Mouse (Mus musculus): ENCODE results near the gene Stac2.
A peak's percentile ranks its signal among the peaks of the same experiment; 100 is the strongest.

The Stac2 gene

DNA sequence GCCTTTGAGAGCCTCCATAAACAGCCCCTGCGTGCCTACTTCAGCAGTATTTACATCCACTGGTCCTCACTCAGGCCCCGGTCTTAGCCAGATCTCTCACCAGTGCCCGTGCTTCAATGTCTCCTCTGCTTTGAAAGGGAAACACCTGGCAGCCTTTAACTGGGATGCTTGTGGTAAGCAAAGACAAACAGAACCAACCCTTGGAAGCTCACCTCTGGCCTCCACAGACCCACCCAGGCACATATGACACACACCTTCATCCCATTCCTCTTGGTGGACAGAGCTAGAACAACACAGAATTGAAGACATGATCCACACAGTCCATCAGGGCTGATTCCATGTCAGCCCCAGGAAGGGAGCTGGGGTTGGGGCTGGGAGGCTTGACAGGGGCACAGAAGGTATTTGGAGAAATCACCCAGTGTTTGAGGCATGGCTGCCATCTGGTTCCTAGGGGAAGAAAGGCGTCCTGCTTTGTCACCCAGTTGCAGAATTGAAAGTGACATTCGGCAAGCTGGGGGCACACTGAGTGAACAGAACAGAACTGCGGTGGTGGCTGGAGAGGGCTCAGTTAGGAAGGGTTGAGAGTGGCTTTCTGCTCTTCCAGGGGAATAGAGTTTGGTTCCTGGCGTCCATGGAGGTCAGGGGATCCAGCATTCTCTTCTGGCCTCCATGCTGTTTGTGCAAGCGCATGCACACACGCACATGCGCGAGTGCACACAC is 55.0 kb downstream of the Stac2 start:
- no peak for DNase-seq (ENCODE audit: low read depth, low spot score)

DNA sequence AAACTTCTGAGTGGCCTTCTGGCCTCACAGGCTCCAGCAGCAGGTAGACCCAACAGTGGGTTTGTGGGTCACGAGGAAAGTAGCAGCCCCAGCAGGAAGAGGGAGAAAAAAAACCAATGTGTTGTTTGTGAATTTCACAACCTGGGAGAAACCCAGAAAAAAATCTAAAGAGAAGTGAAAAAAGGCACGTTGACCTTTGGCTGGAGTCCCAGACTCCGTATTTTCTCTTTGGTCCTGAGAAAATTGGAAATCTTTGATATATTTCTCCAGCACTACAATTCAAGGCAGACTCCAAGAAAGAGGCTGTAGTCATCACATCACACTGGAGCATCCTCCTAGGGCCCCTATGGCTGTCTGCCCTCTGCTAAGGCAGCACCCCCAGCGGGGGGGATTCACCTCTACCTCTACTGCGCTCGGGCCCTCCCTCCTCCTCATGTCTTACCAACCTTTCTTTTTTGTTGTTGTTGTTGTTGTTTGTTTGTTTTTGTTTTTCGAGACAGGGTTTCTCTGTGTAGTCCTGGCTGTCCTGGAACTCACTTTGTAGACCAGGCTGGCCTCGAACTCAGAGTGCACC is 55.8 kb downstream of the Stac2 start:
- DNase-seq (ENCODE audit: low read depth, low spot score) = no peak

DNA sequence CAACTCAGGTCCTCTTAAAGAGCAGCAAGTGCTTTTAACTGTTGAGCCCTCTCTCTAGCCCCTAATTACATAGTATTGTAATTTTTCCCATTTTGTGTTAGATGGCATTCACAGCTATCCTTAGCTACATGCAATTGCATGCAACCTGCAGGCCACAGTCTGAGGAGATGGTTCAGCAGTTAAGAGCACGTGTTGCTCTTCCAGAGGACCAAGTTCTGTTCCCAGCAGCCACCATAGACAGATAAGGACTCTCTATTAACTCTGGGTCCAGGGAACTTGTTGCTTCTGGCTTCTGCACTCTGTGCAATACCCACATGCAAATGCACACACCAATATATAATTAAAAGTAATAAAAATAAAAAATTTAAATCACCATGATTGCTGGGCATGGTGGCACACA is 56.6 kb downstream of the Stac2 start:
- DNase-seq (ENCODE audit: low read depth, low spot score) = no peak

DNA sequence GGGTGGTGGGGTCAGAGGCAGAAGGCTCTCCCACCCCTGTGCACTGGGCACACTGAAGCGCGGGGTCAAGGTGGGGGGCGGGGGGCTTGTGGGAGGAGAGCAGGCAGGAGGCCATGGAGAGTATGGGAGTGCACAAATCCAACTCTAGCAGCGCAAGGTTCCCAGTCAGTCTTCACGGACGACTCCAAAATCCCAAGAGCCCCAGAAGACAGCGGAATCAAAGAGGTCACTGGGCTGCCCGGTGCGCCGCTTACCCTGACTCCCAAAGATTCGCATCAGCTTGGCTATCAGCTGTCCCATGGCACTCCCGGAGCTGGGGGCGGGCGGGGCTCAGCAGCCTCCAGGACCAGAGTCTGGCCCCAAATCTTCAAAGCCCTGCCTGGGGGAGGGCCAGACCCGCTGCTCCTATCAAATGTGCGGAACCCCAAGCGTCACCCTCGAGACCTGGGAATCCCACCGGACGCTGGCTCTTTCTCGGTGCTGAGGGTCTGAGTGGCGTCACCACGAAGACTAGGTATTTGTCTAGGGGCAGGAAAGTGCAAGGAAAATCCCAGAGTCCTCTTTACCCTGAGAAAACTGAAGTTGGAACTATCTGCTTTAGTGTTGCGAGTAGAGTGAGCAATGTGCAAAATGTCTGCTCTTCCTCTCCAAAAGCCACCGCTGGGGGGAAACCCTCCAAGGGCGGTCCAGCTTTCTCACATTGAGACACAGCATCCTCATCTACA is 57.5 kb downstream of the Stac2 start, which contains the start of gene Arl5c:
TSS of gene Arl5c (minus strand) at position 618 of the 725 bp plus-strand sequence.
- peak; percentile 42 for DNase-seq (ENCODE audit: low read depth, low spot score)

DNA sequence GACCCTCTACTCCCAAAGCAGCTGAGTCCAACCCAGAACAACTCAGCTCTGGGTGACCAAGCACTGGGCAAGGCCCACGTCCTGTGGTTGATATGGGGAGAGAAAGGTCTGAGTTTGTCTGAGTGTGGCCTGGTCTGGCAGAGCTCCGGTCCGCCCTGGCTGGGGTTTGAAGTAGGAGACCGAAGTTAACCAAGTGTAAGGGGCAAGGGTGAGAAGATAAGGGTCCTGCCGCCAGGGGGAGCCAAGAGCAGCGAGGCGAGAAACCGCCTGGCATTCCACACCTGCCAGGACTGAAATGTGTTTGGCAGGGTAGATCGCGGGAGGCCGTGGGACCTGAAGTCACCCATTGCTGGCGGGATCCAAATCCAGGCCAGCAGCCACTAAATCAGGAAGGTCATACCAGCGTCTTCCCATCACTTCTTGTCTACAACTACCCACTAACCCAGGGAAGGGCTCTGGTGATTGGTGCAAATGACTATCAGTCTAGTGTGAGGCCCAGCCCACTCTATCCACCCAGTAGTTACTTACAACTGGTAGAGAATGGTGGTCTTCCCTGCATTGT is 58.6 kb downstream of the Stac2 start:
- DNase-seq (ENCODE audit: low read depth, low spot score) = peak; percentile 71

DNA sequence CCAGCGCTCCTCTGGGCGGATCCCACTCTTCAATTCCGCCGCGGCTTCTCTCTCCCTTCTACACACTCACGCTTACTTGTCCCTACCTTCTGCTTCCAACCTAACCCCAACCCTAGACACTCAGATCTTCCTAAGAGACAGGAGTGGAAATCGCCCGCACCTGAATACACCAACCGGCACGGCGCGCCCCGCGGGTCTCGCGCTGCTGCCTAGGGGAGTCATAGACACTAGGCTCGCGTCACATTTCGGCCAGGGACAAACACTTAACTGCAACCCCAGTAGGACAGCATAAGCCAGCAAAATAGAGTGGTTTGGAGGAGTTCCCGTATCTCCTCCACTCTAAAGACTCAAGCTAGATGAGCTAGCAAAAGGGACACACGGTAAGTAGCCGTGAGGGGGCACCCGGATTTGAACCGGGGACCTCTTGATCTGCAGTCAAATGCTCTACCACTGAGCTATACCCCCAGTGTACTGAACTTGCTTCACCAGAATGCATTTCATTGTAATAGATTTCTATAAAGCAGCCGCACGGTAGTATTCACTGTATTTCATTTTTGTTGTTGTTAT is 64.6 kb downstream of the Stac2 start:
- DNase-seq (ENCODE audit: low read depth, low spot score) = peak; percentile 88

DNA sequence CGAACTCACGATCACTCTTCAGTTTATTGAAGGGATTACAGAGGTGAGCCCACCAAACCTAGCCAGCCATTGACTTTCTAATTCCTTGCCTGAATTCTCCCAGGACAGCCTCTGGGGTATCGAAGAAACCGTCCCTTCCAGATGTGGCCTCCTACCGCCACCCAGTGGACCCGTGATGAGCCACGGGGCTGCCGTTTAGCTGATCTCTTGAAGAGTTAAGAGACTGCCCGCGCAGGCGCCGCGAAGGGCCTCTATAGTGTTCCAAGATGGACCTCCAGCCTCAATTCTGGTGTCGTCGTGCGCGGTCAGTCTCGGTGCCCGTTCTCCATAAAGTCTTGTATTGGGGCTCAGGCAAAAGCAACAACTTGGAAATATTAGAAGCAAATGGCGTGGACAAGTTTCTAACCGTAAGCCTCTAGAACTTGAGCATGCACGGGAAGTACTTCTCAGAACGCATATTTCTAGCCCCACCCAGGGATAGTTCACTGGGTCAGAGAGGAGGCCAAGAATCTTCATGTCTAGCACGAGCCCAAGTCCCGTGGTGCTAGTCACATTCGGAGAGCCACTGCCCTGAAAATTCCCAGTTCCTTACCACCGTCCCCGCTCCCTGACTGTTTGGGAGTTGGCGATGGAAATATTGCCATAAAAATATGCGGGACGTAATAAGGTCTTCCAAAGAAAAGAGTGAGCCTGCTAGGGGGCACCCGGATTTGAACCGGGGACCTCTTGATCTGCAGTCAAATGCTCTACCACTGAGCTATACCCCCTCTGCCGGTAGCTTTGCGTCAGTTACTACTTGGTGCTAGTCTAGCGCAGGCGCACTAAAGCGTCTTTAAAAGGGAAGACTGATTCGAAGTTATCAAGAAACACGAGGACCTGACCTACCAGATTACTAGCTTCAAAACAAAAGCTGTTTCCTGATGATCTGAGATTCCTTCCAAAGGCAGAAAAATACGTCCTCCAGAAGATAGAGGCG is 65.4 kb downstream of the Stac2 start:
- DNase-seq (ENCODE audit: low read depth, low spot score) = peak; percentile 93

DNA sequence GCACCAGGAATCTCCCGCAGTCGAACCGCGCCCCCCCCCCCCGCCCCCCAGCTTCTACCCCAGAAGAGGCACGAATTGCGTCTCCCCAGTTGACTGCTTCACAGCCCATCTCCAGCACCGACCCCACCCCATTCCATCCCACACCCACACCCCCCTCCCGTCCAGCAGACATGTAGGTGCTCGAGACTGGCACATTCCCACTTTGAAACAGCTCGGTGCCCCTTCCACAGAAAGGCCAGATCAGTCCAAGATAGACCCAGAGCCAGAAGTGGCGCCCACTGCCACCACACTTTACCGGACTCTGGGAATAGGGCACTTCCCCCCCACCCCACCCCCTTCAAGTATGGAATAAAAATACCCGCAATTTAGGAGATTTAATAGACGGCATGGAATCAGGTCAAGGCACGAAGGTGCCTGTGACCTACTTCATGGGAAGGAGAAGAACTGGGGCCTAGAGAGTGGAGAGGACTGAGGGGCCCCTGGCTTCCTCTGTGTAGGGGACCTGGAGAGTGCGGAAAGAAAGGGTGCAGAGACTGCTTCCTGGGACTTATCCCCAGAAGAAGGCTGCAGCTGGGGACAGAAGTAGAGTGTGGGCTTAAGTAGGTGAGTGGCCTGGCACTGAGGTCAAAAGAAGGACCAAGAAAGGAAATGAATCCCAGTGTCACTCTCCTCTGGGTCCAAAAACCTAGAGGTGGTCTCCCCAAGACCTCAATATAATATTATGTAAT is 66.4 kb downstream of the Stac2 start:
- DNase-seq (ENCODE audit: low read depth, low spot score) = no peak

All from forelimb bud, embryonic 11.5 days (tissue).